Mouse (Mus musculus): ENCODE data around the gene Hspa12a.

GRCm38 (mm10) chr19:58758871-58759270 is 184.6 kb downstream of the Hspa12a start:
- TF ChIP-seq POLR2A (IDR thresholded peaks at IDR 0.05; ENCODE audit: insufficient read length, low read depth) (no peak), MYOD1 (IDR thresholded peaks at IDR 0.05; ENCODE audit: control insufficient read depth in 1 of 3, insufficient read length in 2 of 3, low read depth in 2 of 3) (no peak), USF1 (IDR thresholded peaks at IDR 0.05; ENCODE audit: low read depth) (no peak), POLR2AphosphoS2 (IDR thresholded peaks at IDR 0.05; ENCODE audit: insufficient read length, low read depth) (no peak), MAX (IDR thresholded peaks at IDR 0.05; ENCODE audit: low read depth) (no peak), TCF12 (IDR thresholded peaks at IDR 0.05; ENCODE audit: insufficient read depth, poor library complexity, severe bottlenecking) (no peak), TCF3 (IDR thresholded peaks at IDR 0.05; ENCODE audit: insufficient read length, low read depth) (no peak), SRF (IDR thresholded peaks at IDR 0.05; ENCODE audit: control insufficient read depth, insufficient read length, low read depth) (no peak), MYOG (IDR thresholded peaks at IDR 0.05; ENCODE audit: control insufficient read depth in 1 of 3, insufficient read depth in 1 of 3, insufficient read length in 2 of 3, low read depth in 2 of 3) (no peak), E2F4 (IDR thresholded peaks at IDR 0.05; ENCODE audit: insufficient read depth) (no peak), CEBPB (IDR thresholded peaks at IDR 0.05; ENCODE audit: insufficient read depth, poor library complexity, severe bottlenecking) (no peak)

Data from myocyte (in vitro differentiated cells).